8 mouse cellular contexts compared by ENCODE assay signal in the genomic region with DNA sequence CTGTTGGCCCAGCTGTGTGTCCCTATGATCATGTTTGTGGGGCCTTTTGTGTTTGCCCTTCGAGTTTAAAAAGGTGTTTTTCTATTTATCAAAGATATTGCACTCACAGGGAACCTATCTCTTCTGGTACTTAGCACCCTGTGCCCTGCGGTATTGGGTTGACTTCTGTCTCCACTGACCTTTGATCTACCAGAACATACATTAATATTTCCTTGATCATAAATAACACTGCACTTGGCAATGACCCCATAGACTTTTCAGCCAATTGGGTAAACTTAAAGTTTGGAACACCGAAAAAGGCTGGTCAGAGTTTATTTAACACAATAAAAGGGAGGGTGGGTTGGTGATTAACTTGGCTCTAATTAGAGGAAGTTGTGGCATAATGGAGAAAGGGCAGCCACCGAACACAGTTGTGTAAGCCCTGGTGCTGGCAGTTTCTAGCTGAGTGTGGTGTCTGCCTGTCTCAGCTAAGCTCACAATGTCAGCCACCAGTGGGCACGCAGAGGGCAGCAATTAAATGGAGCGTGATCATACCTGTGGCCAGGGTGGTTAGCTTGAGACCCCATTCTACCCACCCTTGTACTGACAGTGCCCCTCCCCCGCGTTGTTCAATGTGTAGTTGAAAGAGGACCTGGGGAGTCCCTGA. TPM values are rescaled to one million over a fixed set of nuclear protein-coding genes. Genes with fewer than 3 reads are reported as not detected.
DNase-seq lines count a peak whose midpoint lies in the region; ATAC-seq and TF ChIP-seq lines count a peak whose summit lies in the region.

No protein-coding gene starts in this region.

- no peak for TF ChIP-seq CTCF in E14TG2a.4 (conservative IDR thresholded peaks at IDR 0.05; ENCODE audit: low read length)
- TF ChIP-seq CTCF in forebrain, postnatal 0 days (IDR thresholded peaks at IDR 0.05; ENCODE audit: low read depth): no peak

- peak overlapping the region; percentile 72; the same call in 1 of the 2 replicates for H3K4me3 ChIP-seq in E14TG2a.4 (replicated peaks; ENCODE audit: low read length)
- H3K4me3 ChIP-seq in forebrain, postnatal 0 days (ENCODE audit: low read depth, low read length): no peak overlapping the region

- H3K27me3 ChIP-seq in E14TG2a.4 (ENCODE audit: insufficient read depth, low read length): 0 out of 2 replicates have a peak, but pooled peaks cover 3% of the 10 kb centered on the region
- H3K27me3 ChIP-seq in forebrain, postnatal 0 days (ENCODE audit: insufficient read depth, low read length): no peaks in the 10 kb centered on the region

- H3K9ac ChIP-seq in forebrain, postnatal 0 days: no peak overlapping the region

- peak overlapping the region; percentile 75; the same call in 1 of the 2 replicates for H3K4me2 ChIP-seq in forebrain, postnatal 0 days (ENCODE audit: low read depth)

- H3K9me3 ChIP-seq in E14TG2a.4 (ENCODE audit: low read length): no peaks in the 10 kb centered on the region
- H3K9me3 ChIP-seq in forebrain, postnatal 0 days (ENCODE audit: low read length): no peaks in the 10 kb centered on the region

- peak; percentile 18 to 40 for DNase-seq in cerebellum, postnatal 14 days
- DNase-seq in cerebellum, adult 9-10 months: no peak
- no peak for DNase-seq in forebrain, postnatal 0 days
- DNase-seq in kidney, postnatal 36 days: peak; percentile 31 to 73
- no peak for DNase-seq in gastrocnemius, postnatal 4 days (ENCODE audit: low spot score in 2 of 2)

- no peak for ATAC-seq in forebrain, postnatal 0 days
- ATAC-seq in megakaryocyte progenitor cell, adult 5-6 weeks (replicated peaks; ENCODE audit: poor library complexity): peak; percentile 77
- no peak for ATAC-seq in cerebellum, adult (ENCODE audit: insufficient number of reproducible peaks, low FRiP score, low TSS enrichment)

- no peak overlapping the region for H3K27ac ChIP-seq in forebrain, postnatal 0 days (ENCODE audit: low read depth, low read length)

- H3K36me3 ChIP-seq in E14TG2a.4 (ENCODE audit: insufficient read depth, low read length): no peaks in the 10 kb centered on the region
- no peaks in the 10 kb centered on the region for H3K36me3 ChIP-seq in forebrain, postnatal 0 days (ENCODE audit: insufficient read depth)

- WGBS in forebrain, postnatal 0 days: 57% methylated on average over 8 of the region's 8 CpGs

- peaks cover 6% of the 10 kb centered on the region; the same call in 1 of the 2 replicates for H3K4me1 ChIP-seq in E14TG2a.4 (replicated peaks; ENCODE audit: low read depth, low read length)
- H3K4me1 ChIP-seq in forebrain, postnatal 0 days (ENCODE audit: insufficient read depth): no peaks in the 10 kb centered on the region

RNA-seq across cellular contexts. Expression of gene Zdhhc13, which starts 38.5 kb away (rescaled TPM):
- total RNA-seq in forebrain, postnatal 0 days (2014; rRNA removed): 55.9 and 58.9 TPM in 2 replicates
- polyA plus RNA-seq in forebrain, postnatal 0 days (2015; fragmentation: Nextera tagmentation; extraction: Ambion mirVana): 25.0 and 28.3 TPM in 2 replicates
- total RNA-seq in megakaryocyte progenitor cell, adult 5-6 weeks (2015): 62.0 and 63.1 TPM in 2 replicates
- 38.5 and 51.3 TPM in 2 replicates for total RNA-seq in megakaryocyte progenitor cell, adult 5-6 weeks (2017)
- total RNA-seq in gastrocnemius, postnatal 4 days (2021): 10 to 100 TPM in 1 of 2 experiments, 1 to 10 TPM in 1; 9.3 to 10.1 TPM

Comparison
In these comparisons a context has a peak if more than half of its experiments do, and no peak if none do; other contexts are left out.
1. DNase-seq: peak in cerebellum, postnatal 14 days (2 of 2) and kidney, postnatal 36 days (2 of 2); none in cerebellum, adult 9-10 months (single experiment), forebrain, postnatal 0 days (single experiment) and gastrocnemius, postnatal 4 days (0 of 2).